10 mouse cellular contexts compared by ENCODE assay signal in genomic region chr2:25178285-25178972, GRCm38 (mm10). TPM values are rescaled to one million over a fixed set of nuclear protein-coding genes. Genes with fewer than 3 reads are reported as not detected.
DNase-seq lines count a peak whose midpoint lies in the region; ATAC-seq lines count a peak whose summit lies in the region.
"Had no signal": no experiment of that assay in that cellular context is flagged by ENCODE, and none has a peak within 500 bp of the region (broad histone marks: within the 10 kb centered on the region; RNA-seq: fewer than 3 reads in every experiment).

No protein-coding gene starts in this region.

- peak overlapping the region; percentile 73; the same call in 1 of the 2 replicates for H3K27ac ChIP-seq in kidney, embryonic 14.5 days (ENCODE audit: low read depth, low read length)
- H3K27ac ChIP-seq in forebrain, embryonic 10.5 days: peak overlapping the region; percentile 85
- H3K27ac ChIP-seq in limb, embryonic 12.5 days: peak overlapping the region; percentile 64

- no peak for DNase-seq in kidney, adult 11 months
- peak; percentile 61 for DNase-seq in Muller cell, postnatal 12 days (ENCODE audit: inconsistent ontology term)
- no peak for DNase-seq in forebrain, embryonic 10.5 days (ENCODE audit: extremely low spot score, low spot score)
- DNase-seq in spleen, postnatal 36 days (ENCODE audit: low spot score in 2 of 2): no peak
- DNase-seq in thymus, postnatal 4 days: no peak
- DNase-seq: cerebellum, adult 9-11 months had no signal

- no peaks in the 10 kb centered on the region for H3K36me3 ChIP-seq in kidney, embryonic 14.5 days (ENCODE audit: control insufficient read depth, insufficient read depth, low read length)
- peaks cover 3% of the 10 kb centered on the region for H3K36me3 ChIP-seq in forebrain, embryonic 10.5 days (replicated peaks)
- H3K36me3 ChIP-seq in limb, embryonic 12.5 days: no peaks in the 10 kb centered on the region

- no peaks in the 10 kb centered on the region for H3K9me3 ChIP-seq in kidney, embryonic 14.5 days (ENCODE audit: control insufficient read depth, low read length)
- H3K9me3 ChIP-seq in forebrain, embryonic 10.5 days: no peaks in the 10 kb centered on the region
- no peaks in the 10 kb centered on the region for H3K9me3 ChIP-seq in limb, embryonic 12.5 days

- H3K4me2 ChIP-seq in kidney, embryonic 14.5 days (replicated peaks; ENCODE audit: low read depth, low read length): no peak overlapping the region
- H3K4me2 ChIP-seq in limb, embryonic 12.5 days: peak overlapping the region; percentile 35

- no peak overlapping the region for H3K4me3 ChIP-seq in kidney, embryonic 14.5 days (ENCODE audit: low read length)
- peak overlapping the region; percentile 39 for H3K4me3 ChIP-seq in forebrain, embryonic 10.5 days
- no peak overlapping the region for H3K4me3 ChIP-seq in limb, embryonic 12.5 days (replicated peaks)

- no peak for ATAC-seq in kidney, embryonic 14.5 days (ENCODE audit: low FRiP score, low TSS enrichment)
- no peak for ATAC-seq in limb, embryonic 12.5 days (ENCODE audit: insufficient number of reproducible peaks, insufficient read depth, low FRiP score, low TSS enrichment, low read depth)
- no peak for ATAC-seq in inflammation-experienced regulatory T-cells, adult 6 months

- WGBS in kidney, embryonic 14.5 days: 17% methylated on average over 10 of the region's 10 CpGs
- 22% methylated on average over 10 of the region's 10 CpGs for WGBS in forebrain, embryonic 10.5 days
- 23% methylated on average over 10 of the region's 10 CpGs for WGBS in limb, embryonic 12.5 days

- peaks cover 39% of the 10 kb centered on the region for H3K4me1 ChIP-seq in kidney, embryonic 14.5 days (ENCODE audit: control insufficient read depth, insufficient read depth, low read length)
- peaks cover 89% of the 10 kb centered on the region for H3K4me1 ChIP-seq in forebrain, embryonic 10.5 days
- peaks cover 65% of the 10 kb centered on the region for H3K4me1 ChIP-seq in limb, embryonic 12.5 days (replicated peaks)

- peaks cover 24% of the 10 kb centered on the region for H3K27me3 ChIP-seq in kidney, embryonic 14.5 days (ENCODE audit: control insufficient read depth, insufficient read depth, low read length)
- peaks cover 67% of the 10 kb centered on the region for H3K27me3 ChIP-seq in forebrain, embryonic 10.5 days (ENCODE audit: poor library complexity, severe bottlenecking)
- peaks cover 55% of the 10 kb centered on the region for H3K27me3 ChIP-seq in limb, embryonic 12.5 days

- 0 out of 2 replicates have a peak overlapping the region, but pooled peaks have one; percentile 12 for H3K9ac ChIP-seq in kidney, embryonic 14.5 days (ENCODE audit: low read depth, low read length)
- no peak overlapping the region for H3K9ac ChIP-seq in limb, embryonic 12.5 days (replicated peaks)

RNA-seq across cellular contexts. Expression of gene Nrarp, which starts 2.1 kb away (rescaled TPM):
- 8.7 and 21.0 TPM in 2 replicates for polyA plus RNA-seq in kidney, embryonic 14.5 days (2014; fragmentation: Nextera tagmentation; extraction: Ambion mirVana)
- 37.4 and 40.7 TPM in 2 replicates for polyA plus RNA-seq in forebrain, embryonic 10.5 days (2016; fragmentation: Nextera tagmentation; extraction: Ambion mirVana)
- polyA plus RNA-seq in limb, embryonic 12.5 days (2016; fragmentation: Nextera tagmentation; extraction: Ambion mirVana): 20.6 and 23.1 TPM in 2 replicates
- polyA plus RNA-seq in inflammation-experienced regulatory T-cells, adult 6 months (2017; shearing (Covaris generic)): 1 to 10 TPM in 1 of 3 experiments, under 1 TPM in 2; 0.54 to 1.2 (median 0.59) TPM

RNA-seq across cellular contexts. Expression of gene Tor4a, which starts 18.3 kb away (rescaled TPM):
- 6.8 and 11.3 TPM in 2 replicates for polyA plus RNA-seq in kidney, embryonic 14.5 days (2014; fragmentation: Nextera tagmentation; extraction: Ambion mirVana)
- polyA plus RNA-seq in forebrain, embryonic 10.5 days (2016; fragmentation: Nextera tagmentation; extraction: Ambion mirVana): 1.3 and 1.5 TPM in 2 replicates
- 2.9 and 3.2 TPM in 2 replicates for polyA plus RNA-seq in limb, embryonic 12.5 days (2016; fragmentation: Nextera tagmentation; extraction: Ambion mirVana)
- polyA plus RNA-seq in inflammation-experienced regulatory T-cells, adult 6 months (2017; shearing (Covaris generic)): 10 to 100 TPM; 55.3 to 73.9 (median 67.2) TPM

RNA-seq across cellular contexts. Expression of gene Nelfb, which starts 32.9 kb away (rescaled TPM):
- polyA plus RNA-seq in kidney, embryonic 14.5 days (2014; fragmentation: Nextera tagmentation; extraction: Ambion mirVana): 72.7 and 101 TPM in 2 replicates
- polyA plus RNA-seq in forebrain, embryonic 10.5 days (2016; fragmentation: Nextera tagmentation; extraction: Ambion mirVana): 128 and 130 TPM in 2 replicates
- 118 and 121 TPM in 2 replicates for polyA plus RNA-seq in limb, embryonic 12.5 days (2016; fragmentation: Nextera tagmentation; extraction: Ambion mirVana)
- polyA plus RNA-seq in inflammation-experienced regulatory T-cells, adult 6 months (2017; shearing (Covaris generic)): 10 to 100 TPM; 46.6 to 50.3 (median 47.0) TPM

RNA-seq across cellular contexts. Expression of gene Stpg3, which starts 36.0 kb away (rescaled TPM):
- polyA plus RNA-seq in kidney, embryonic 14.5 days (2014; fragmentation: Nextera tagmentation; extraction: Ambion mirVana): 0.49 and 0.54 TPM in 2 replicates
- polyA plus RNA-seq in forebrain, embryonic 10.5 days (2016; fragmentation: Nextera tagmentation; extraction: Ambion mirVana): not detected in 2 replicates
- not detected in 2 replicates for polyA plus RNA-seq in limb, embryonic 12.5 days (2016; fragmentation: Nextera tagmentation; extraction: Ambion mirVana)
- not detected for polyA plus RNA-seq in inflammation-experienced regulatory T-cells, adult 6 months (2017; shearing (Covaris generic))
- polyA plus RNA-seq: large intestine, adult 2 months had no signal

RNA-seq across cellular contexts. Expression of gene Fam166a, which starts 40.1 kb away (rescaled TPM):
- 0.55 TPM in 1 of 2 replicates, not detected in the other for polyA plus RNA-seq in kidney, embryonic 14.5 days (2014; fragmentation: Nextera tagmentation; extraction: Ambion mirVana)
- polyA plus RNA-seq in forebrain, embryonic 10.5 days (2016; fragmentation: Nextera tagmentation; extraction: Ambion mirVana): 0.67 and 0.80 TPM in 2 replicates
- not detected in 2 replicates for polyA plus RNA-seq in limb, embryonic 12.5 days (2016; fragmentation: Nextera tagmentation; extraction: Ambion mirVana)
- not detected for polyA plus RNA-seq in inflammation-experienced regulatory T-cells, adult 6 months (2017; shearing (Covaris generic))
- polyA plus RNA-seq: large intestine, adult 2 months had no signal
